Mouse (Mus musculus) ES-E14 (cell line): ENCODE results near the gene Tns1. TPM values are rescaled to one million over a fixed set of nuclear protein-coding genes. Genes with fewer than 3 reads are reported as not detected.
"Not testable (repeated sequence)": the region's sequence is repeated elsewhere in the genome, so short reads cannot be mapped to it uniquely, and the experiment has no call there.

Experiments used
- DNase-seq: peaks from one replicate; pipeline ENCODE4 v3.0.0-alpha.2; 2013; ENCODE audit warnings: low read depth, low spot score
- H3K27ac ChIP-seq: 2 replicates; pipeline ENCODE4 v1.5.1; 2012; ENCODE audit warnings: low read depth, mild to moderate bottlenecking, low read length, moderate library complexity, mixed read lengths; ENCODE audit not compliant: poor library complexity, insufficient read depth, severe bottlenecking
- H3K36me3 ChIP-seq: 2 replicates; pipeline ENCODE4 v1.6.1; 2012; ENCODE audit warnings: mild to moderate bottlenecking, low read length, moderate library complexity, mixed read lengths; ENCODE audit not compliant: control insufficient read depth, poor library complexity, insufficient read depth, severe bottlenecking
- H3K4me1 ChIP-seq, 2 experiments: fragments of 150-350 bp in 1 of 2; sonication (generic) in 1 of 2; 2 replicates each; pipeline ENCODE4 v1.6.1; 2012; ENCODE audit warnings: low read length in 2 of 2, mild to moderate bottlenecking in 1 of 2, mixed read lengths in 1 of 2; ENCODE audit not compliant: control insufficient read depth in 2 of 2, insufficient read depth in 2 of 2, poor library complexity in 1 of 2
- H3K4me3 ChIP-seq, 2 experiments: fragments of 150-350 bp in 1 of 2; sonication (generic) in 1 of 2; 2 replicates each; pipeline ENCODE4 v1.5.1; 2012; ENCODE audit warnings: low read length in 2 of 2, low read depth in 1 of 2, mild to moderate bottlenecking in 1 of 2, mixed read lengths in 1 of 2; ENCODE audit not compliant: insufficient read depth in 1 of 2, poor library complexity in 1 of 2, severe bottlenecking in 1 of 2
- H3K9ac ChIP-seq: 2 replicates; pipeline ENCODE4 v1.6.1; 2012; ENCODE audit warnings: low read depth, mild to moderate bottlenecking, low read length, mixed read lengths; ENCODE audit not compliant: poor library complexity, insufficient read depth, severe bottlenecking
- H3K9me3 ChIP-seq: fragments of 150-350 bp; sonication (generic); 2 replicates; pipeline ENCODE4 v1.6.1; 2012; ENCODE audit warnings: low read depth, mild to moderate bottlenecking, low read length; ENCODE audit not compliant: control insufficient read depth, insufficient read depth
- CHD2 ChIP-seq: IDR thresholded peaks from 2 replicates; pipeline ENCODE4 v1.6.1; 2014; ENCODE audit warnings: mild to moderate bottlenecking, low read depth, low read length, inconsistent platforms
- HCFC1 ChIP-seq: IDR thresholded peaks from 2 replicates; pipeline ENCODE4 v1.6.1; 2012; ENCODE audit warnings: low read length, inconsistent platforms, borderline replicate concordance; ENCODE audit not compliant: insufficient read depth
- MAFK ChIP-seq: IDR thresholded peaks from 2 replicates; pipeline ENCODE4 v1.6.1; 2014; ENCODE audit warnings: mild to moderate bottlenecking, low read depth, low read length, inconsistent platforms; ENCODE audit not compliant: insufficient read depth
- ZC3H11A ChIP-seq: IDR thresholded peaks from 2 replicates; pipeline ENCODE4 v1.6.1; 2012; ENCODE audit warnings: low read depth, mild to moderate bottlenecking, inconsistent platforms, low read length, borderline replicate concordance
- ZNF384 ChIP-seq: IDR thresholded peaks from 2 replicates; pipeline ENCODE4 v1.6.1; 2012; ENCODE audit warnings: low read depth, low read length, inconsistent platforms
- in situ Hi-C, 2 experiments: fragments of 600-800 bp; cut with MboI; formaldehyde crosslinking; loops; one replicate each; pipeline ENCODE4 v1.15.1; 2025; ENCODE audit warnings: low sequenced_read_pairs in 2 of 2, inconsistent platforms in 1 of 2; ENCODE audit not compliant: unreplicated experiment in 2 of 2
- total RNA-seq: library from RNA; depleted of rRNA; stranded (reverse); fragments of 300-350 nt; gene quantifications from 2 replicates; pipeline ENCODE4 v1.2.3, GENCODE M21; 2012

Tns1 gene
- total RNA-seq, 1 experiment: 9.5 TPM

GRCm38 (mm10) chr1:73903035-73903434 is 221.2 kb downstream of the Tns1 start:
- Histone ChIP-seq H3K9me3 (no peaks in the 10 kb centered on the region), H3K9ac (no peak overlapping the region), H3K27ac (no peak overlapping the region; the same call in 1 of the 2 replicates), H3K4me1 (peaks cover 0 to 4% of the 10 kb centered on the region in 2 experiments; a peak in 1 of 4 replicates), H3K4me3 (no peak overlapping the region), H3K36me3 (no peaks in the 10 kb centered on the region)
- in situ Hi-C loops: loop anchor here (5.0 to 10.0 kb wide), 2 partner anchors 82 to 84 kb away; no protein-coding TSS in a partner anchor
- TF ChIP-seq ZC3H11A: no peak
- TF ChIP-seq ZNF384: no peak
- TF ChIP-seq MAFK: no peak
- no peak for TF ChIP-seq HCFC1
- TF ChIP-seq CHD2: no peak
- no peak for DNase-seq

GRCm38 (mm10) chr1:73902171-73902991 is 221.9 kb downstream of the Tns1 start:
- Histone ChIP-seq H3K36me3 (no peaks in the 10 kb centered on the region), H3K4me3 (no peak overlapping the region), H3K27ac (no peak overlapping the region), H3K9me3 (no peaks in the 10 kb centered on the region), H3K4me1 (peaks cover 0 to 4% of the 10 kb centered on the region in 2 experiments; a peak in 1 of 4 replicates), H3K9ac (no peak overlapping the region; the same call in 1 of the 2 replicates)
- in situ Hi-C loops: loop anchor here (5.0 to 10.0 kb wide), 2 partner anchors 82 to 85 kb away; no protein-coding TSS in a partner anchor
- TF ChIP-seq HCFC1 (no peak), ZNF384 (0 out of 2 replicates have a peak, but pooled peaks have one; percentile 22), ZC3H11A (peak; percentile 92)
- DNase-seq: peak; percentile 72

- DNase-seq: peak; percentile 70
- no peak overlapping the region for H3K4me3 ChIP-seq
- no peak overlapping the region for H3K27ac ChIP-seq
- in situ Hi-C loops: loop anchor here (5.0 to 10.0 kb wide), 2 partner anchors 83 to 86 kb away; no protein-coding TSS in a partner anchor
- H3K9me3 ChIP-seq: no peaks in the 10 kb centered on the region
- no peaks in the 10 kb centered on the region for H3K36me3 ChIP-seq
- no peak overlapping the region for H3K9ac ChIP-seq
- H3K4me1 ChIP-seq: peaks cover 0 to 4% of the 10 kb centered on the region in 2 experiments; a peak in 1 of 4 replicates
- TF ChIP-seq ZC3H11A (peak; percentile 79), MAFK (no peak), CHD2 (no peak)
Observed at GRCm38 (mm10) chr1:73901496-73901899, 222.8 kb downstream of the Tns1 start.

GRCm38 (mm10) chr1:73895451-73895850 is 228.8 kb downstream of the Tns1 start:
- H3K4me3 ChIP-seq, H3K9me3 ChIP-seq, H3K4me1 ChIP-seq, H3K36me3 ChIP-seq, H3K9ac ChIP-seq, DNase-seq, H3K27ac ChIP-seq, in situ Hi-C loops: not testable (repeated sequence)

- no peak for TF ChIP-seq ZC3H11A
- no peak for TF ChIP-seq HCFC1
- TF ChIP-seq MAFK: no peak
- TF ChIP-seq ZNF384: no peak
- no peak for TF ChIP-seq CHD2
- no peak overlapping the region for H3K4me3 ChIP-seq
- DNase-seq: no peak
- no peaks in the 10 kb centered on the region for H3K4me1 ChIP-seq
- no peaks in the 10 kb centered on the region for H3K36me3 ChIP-seq
- in situ Hi-C loops: no loop called here
- H3K9ac ChIP-seq: no peak overlapping the region
- peaks cover 10% of the 10 kb centered on the region; the same call in 1 of the 2 replicates for H3K9me3 ChIP-seq
- peak overlapping the region; percentile 56; the same call in 1 of the 2 replicates for H3K27ac ChIP-seq
Observed at GRCm38 (mm10) chr1:73880731-73881130, 243.5 kb downstream of the Tns1 start.
